Mouse (Mus musculus) forebrain, embryonic 12.5 days (tissue): Measurements from ENCODE around the gene Veph1. TPM values are rescaled to one million over a fixed set of nuclear protein-coding genes. Genes with fewer than 3 reads are reported as not detected.
"Not testable (repeated sequence)": the region's sequence is repeated elsewhere in the genome, so short reads cannot be mapped to it uniquely, and the experiment has no call there.

Experiments used
- ATAC-seq: fragments of 200-750 bp; cut with Nextera tagmentation; 2 replicates; pipeline ENCODE4 v1.8.0; 2017; ENCODE audit warnings: moderate TSS enrichment; ENCODE audit not compliant: low FRiP score
- H3K27ac ChIP-seq: fragments of 300-500 bp; sonication (generic); 2 replicates; pipeline ENCODE4 v1.5.1; 2016; ENCODE audit warnings: mild to moderate bottlenecking
- H3K27me3 ChIP-seq: fragments of 300-500 bp; sonication (generic); 2 replicates; pipeline ENCODE4 v1.6.1; 2016; ENCODE audit warnings: mild to moderate bottlenecking
- H3K36me3 ChIP-seq: fragments of 300-500 bp; sonication (generic); replicated peaks from 2 replicates; pipeline ENCODE4 v1.6.1; 2016; ENCODE audit warnings: mild to moderate bottlenecking
- H3K4me1 ChIP-seq: fragments of 300-500 bp; sonication (generic); 2 replicates; pipeline ENCODE4 v1.6.1; 2016
- H3K4me2 ChIP-seq: fragments of 300-500 bp; sonication (generic); 2 replicates; pipeline ENCODE4 v1.6.1; 2016; ENCODE audit warnings: mild to moderate bottlenecking, moderate library complexity
- H3K4me3 ChIP-seq: fragments of 300-500 bp; sonication (generic); replicated peaks from 2 replicates; pipeline ENCODE4 v1.5.1; 2016; ENCODE audit warnings: mild to moderate bottlenecking
- H3K9ac ChIP-seq: fragments of 300-500 bp; sonication (generic); 2 replicates; pipeline ENCODE4 v1.6.1; 2016; ENCODE audit warnings: mild to moderate bottlenecking
- H3K9me3 ChIP-seq: fragments of 300-500 bp; sonication (generic); 2 replicates; pipeline ENCODE4 v1.6.1; 2016
- WGBS: fragments of 180-500 bp; shearing (Covaris S2); methylation state at CpG from one replicate; pipeline ENCODE4 v1.1.7; 2016; 5-methylcytosine and 5-hydroxymethylcytosine counted together
- polyA plus RNA-seq: library from polyadenylated mRNA; unstranded; fragments of >200 nt; fragmentation: Nextera tagmentation; extraction: Ambion mirVana; gene quantifications from 2 replicates; pipeline ENCODE4 v1.2.1, GENCODE M21; 2016

Gene Veph1
- polyA plus RNA-seq, 1 experiment from 2014 or later, result 16.7 TPM

- H3K27ac ChIP-seq, result no peak overlapping the region
- WGBS, result 71% methylated on average over 3 of the region's 3 CpGs
- no peaks in the 10 kb centered on the region for H3K36me3 ChIP-seq
- ATAC-seq, result no peak
- H3K9ac ChIP-seq, result no peak overlapping the region
- H3K4me2 ChIP-seq, result peak overlapping the region; percentile 19
- no peak overlapping the region for H3K4me3 ChIP-seq
- H3K9me3 ChIP-seq, result no peaks in the 10 kb centered on the region
- H3K27me3 ChIP-seq, result no peaks in the 10 kb centered on the region
- peaks cover 23% of the 10 kb centered on the region for H3K4me1 ChIP-seq
Measured at GRCm38 (mm10) chr3:66294729-66295128, 1.9 kb downstream of the Veph1 start.

GRCm38 (mm10) chr3:66292356-66292946 is 4.2 kb downstream of the Veph1 start:
- 11% methylated on average over 20 of the region's 20 CpGs for WGBS
- H3K4me3 ChIP-seq, result peak overlapping the region; percentile 16; the same call in 1 of the 2 replicates
- no peaks in the 10 kb centered on the region for H3K9me3 ChIP-seq
- H3K4me2 ChIP-seq, result peak overlapping the region; percentile 44
- no peaks in the 10 kb centered on the region for H3K36me3 ChIP-seq
- ATAC-seq, result peak; percentile 65
- H3K27me3 ChIP-seq, result no peaks in the 10 kb centered on the region
- H3K27ac ChIP-seq, result no peak overlapping the region
- H3K9ac ChIP-seq, result no peak overlapping the region; the same call in 1 of the 2 replicates
- H3K4me1 ChIP-seq, result peaks cover 23% of the 10 kb centered on the region

- no peaks in the 10 kb centered on the region for H3K36me3 ChIP-seq
- 84% methylated on average over 4 of the region's 4 CpGs for WGBS
- no peaks in the 10 kb centered on the region for H3K9me3 ChIP-seq
- no peaks in the 10 kb centered on the region for H3K4me1 ChIP-seq
- no peak overlapping the region for H3K4me2 ChIP-seq
- ATAC-seq, result no peak
- no peaks in the 10 kb centered on the region for H3K27me3 ChIP-seq
- no peak overlapping the region for H3K9ac ChIP-seq
- H3K4me3 ChIP-seq, result no peak overlapping the region
- H3K27ac ChIP-seq, result no peak overlapping the region
Measured at GRCm38 (mm10) chr3:66263270-66263669, 33.4 kb downstream of the Veph1 start.

DNA sequence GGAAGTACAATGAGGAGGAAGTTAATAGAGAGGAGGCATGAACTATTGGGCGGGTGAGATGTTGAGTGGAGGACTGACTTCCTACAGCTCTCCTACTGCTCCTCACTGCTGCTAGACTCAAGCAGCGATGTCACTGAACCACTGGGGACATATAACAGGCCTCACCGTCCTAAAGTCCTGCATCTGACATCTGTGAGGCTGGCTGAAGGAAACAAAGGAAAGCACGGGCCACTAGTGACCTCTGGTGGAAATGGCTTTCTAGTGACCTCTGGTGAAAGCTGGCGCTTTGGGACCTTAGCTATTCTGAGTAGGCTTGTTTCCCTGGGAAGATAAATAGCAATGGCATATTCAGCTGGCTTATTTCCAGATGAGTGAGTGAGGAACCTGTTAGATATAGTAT is 34.3 kb downstream of the Veph1 start:
- no peaks in the 10 kb centered on the region for H3K9me3 ChIP-seq
- ATAC-seq, result no peak
- H3K4me2 ChIP-seq, result no peak overlapping the region
- H3K4me3 ChIP-seq, result no peak overlapping the region
- no peaks in the 10 kb centered on the region for H3K36me3 ChIP-seq
- H3K4me1 ChIP-seq, result no peaks in the 10 kb centered on the region
- H3K27me3 ChIP-seq, result no peaks in the 10 kb centered on the region
- no peak overlapping the region for H3K9ac ChIP-seq
- no peak overlapping the region for H3K27ac ChIP-seq
- 44% methylated on average over 5 of the region's 5 CpGs for WGBS

DNA sequence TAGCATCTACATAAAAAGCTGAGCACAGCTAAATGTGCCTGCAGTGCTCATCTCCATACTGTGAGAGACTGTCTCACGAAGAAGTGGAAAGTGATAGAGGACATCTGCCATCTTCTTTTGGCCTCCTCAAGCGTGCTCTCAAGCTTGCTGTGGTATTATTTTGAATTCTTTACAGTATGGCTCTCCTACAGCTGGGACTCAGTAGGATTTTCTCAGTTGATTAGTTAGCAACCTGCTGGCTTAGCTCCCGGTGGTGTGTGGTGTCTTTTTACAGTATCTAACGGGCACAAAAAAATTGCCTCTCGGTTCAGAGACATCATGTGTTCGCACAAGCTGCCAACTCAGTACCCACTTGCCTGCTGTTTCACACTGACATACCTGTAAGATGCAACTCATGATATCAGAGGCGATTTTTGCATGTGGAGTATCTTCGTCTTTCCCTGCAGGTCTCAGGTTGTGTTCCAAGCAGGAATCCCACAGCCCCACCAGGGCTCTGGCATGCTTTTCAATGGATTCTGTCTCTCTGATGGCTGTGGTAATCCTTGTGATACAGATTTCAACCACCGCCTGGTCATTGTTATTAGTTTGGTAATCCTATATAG is 42.0 kb downstream of the Veph1 start:
- ATAC-seq, result no peak
- Histone ChIP-seq H3K9me3 (no peaks in the 10 kb centered on the region), H3K27me3 (no peaks in the 10 kb centered on the region), H3K4me3 (no peak overlapping the region), H3K9ac (no peak overlapping the region), H3K4me2 (no peak overlapping the region), H3K4me1 (no peaks in the 10 kb centered on the region), H3K27ac (no peak overlapping the region), H3K36me3 (no peaks in the 10 kb centered on the region)
- 82% methylated on average over 9 of the region's 9 CpGs for WGBS

DNA sequence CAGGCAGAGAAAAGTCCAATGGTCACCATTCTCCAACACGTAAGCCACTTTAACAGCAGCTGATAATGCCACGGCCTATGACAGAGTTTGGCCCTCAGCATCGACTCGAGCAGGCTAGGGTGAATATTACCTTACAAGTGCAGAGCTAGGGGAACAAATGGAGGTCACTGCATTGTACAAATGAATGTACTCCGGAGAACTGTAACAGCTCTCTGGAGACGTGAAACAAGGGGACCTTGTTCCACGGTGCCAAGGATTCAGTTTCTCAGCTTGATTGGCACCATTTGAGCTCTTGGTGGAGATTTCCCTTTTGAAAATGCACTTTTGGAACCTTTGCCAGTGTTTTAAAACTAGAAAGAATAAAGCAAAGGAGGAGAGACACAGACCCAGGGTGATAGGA is 44.8 kb downstream of the Veph1 start:
- Histone ChIP-seq H3K4me2 (no peak overlapping the region), H3K4me3 (no peak overlapping the region), H3K4me1 (no peaks in the 10 kb centered on the region), H3K36me3 (no peaks in the 10 kb centered on the region), H3K27ac (0 out of 2 replicates have a peak overlapping the region, but pooled peaks have one; percentile 2), H3K27me3 (no peaks in the 10 kb centered on the region), H3K9me3 (no peaks in the 10 kb centered on the region), H3K9ac (no peak overlapping the region)
- WGBS, result 64% methylated on average over 7 of the region's 7 CpGs
- ATAC-seq, result no peak

DNA sequence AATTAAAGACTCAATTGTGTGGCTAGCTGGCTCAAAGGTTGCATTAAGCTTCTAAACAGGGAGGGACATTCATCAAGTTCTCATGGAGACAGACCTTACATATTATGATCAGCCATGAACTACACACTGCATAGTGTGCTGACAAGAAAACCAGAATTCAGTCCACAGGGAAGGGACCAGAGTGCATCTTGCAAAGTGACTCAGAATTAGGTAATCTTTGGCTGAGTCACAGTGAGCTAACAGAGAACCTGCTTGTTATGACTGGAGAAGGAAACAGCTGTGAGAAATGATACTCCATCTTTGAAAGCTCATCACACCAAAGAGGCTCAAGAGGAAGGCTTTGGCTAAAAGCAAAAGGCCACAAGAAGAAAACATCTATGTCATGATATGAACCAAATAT is 56.2 kb downstream of the Veph1 start:
- no peaks in the 10 kb centered on the region for H3K4me1 ChIP-seq
- H3K4me2 ChIP-seq, result no peak overlapping the region
- no peaks in the 10 kb centered on the region for H3K36me3 ChIP-seq
- no peak overlapping the region for H3K9ac ChIP-seq
- no peak overlapping the region for H3K4me3 ChIP-seq
- H3K27ac ChIP-seq, result no peak overlapping the region
- no peak for ATAC-seq
- H3K9me3 ChIP-seq, result no peaks in the 10 kb centered on the region
- H3K27me3 ChIP-seq, result no peaks in the 10 kb centered on the region

DNA sequence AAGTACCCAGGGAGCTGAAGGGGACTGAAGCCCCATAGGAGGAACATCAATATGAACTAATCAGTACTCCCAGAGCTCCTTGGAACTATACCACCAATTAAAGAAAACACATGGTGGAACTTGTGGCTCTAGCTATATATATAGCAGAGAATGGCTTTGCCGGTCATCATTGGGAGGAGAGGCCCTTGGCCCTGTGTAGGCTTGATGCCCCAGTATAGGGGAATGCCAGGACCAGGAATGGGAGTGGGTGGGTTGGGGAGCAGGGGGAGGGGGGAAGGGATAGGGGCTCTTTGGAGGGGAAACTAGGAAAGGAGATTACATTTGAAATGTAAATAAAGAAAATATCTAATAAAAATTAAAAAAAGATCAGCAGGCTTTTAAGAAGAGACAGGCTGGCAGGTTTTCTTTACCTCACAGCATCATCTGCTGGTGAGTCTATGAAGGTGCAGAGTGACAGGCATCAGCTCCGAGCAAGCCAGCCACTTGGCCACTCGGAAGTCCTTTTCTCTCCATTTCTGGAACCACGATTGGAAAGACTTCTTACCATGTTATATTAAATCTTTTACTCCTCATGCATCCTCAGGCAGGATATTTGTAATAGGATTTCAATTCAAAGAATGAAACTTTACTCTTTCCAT is 60.3 kb downstream of the Veph1 start:
- H3K9ac ChIP-seq, H3K4me3 ChIP-seq, H3K36me3 ChIP-seq, H3K27me3 ChIP-seq, H3K9me3 ChIP-seq, H3K4me2 ChIP-seq, H3K27ac ChIP-seq, ATAC-seq, H3K4me1 ChIP-seq: not testable (repeated sequence)
- 40% methylated on average over 4 of the region's 4 CpGs for WGBS

GRCm38 (mm10) chr3:66224931-66225537 is 71.6 kb downstream of the Veph1 start:
- H3K27me3 ChIP-seq, result peaks cover 4% of the 10 kb centered on the region; the same call in 1 of the 2 replicates
- WGBS, result 88% methylated on average over 15 of the region's 15 CpGs
- peaks cover 8% of the 10 kb centered on the region for H3K4me1 ChIP-seq
- no peak for ATAC-seq
- no peak overlapping the region for H3K27ac ChIP-seq
- H3K4me3 ChIP-seq, result no peak overlapping the region
- no peaks in the 10 kb centered on the region for H3K9me3 ChIP-seq
- 0 out of 2 replicates have a peak, but pooled peaks cover 3% of the 10 kb centered on the region for H3K36me3 ChIP-seq
- no peak overlapping the region for H3K4me2 ChIP-seq
- H3K9ac ChIP-seq, result no peak overlapping the region

GRCm38 (mm10) chr3:66221243-66221611 is 75.4 kb downstream of the Veph1 start:
- peak; percentile 55 for ATAC-seq
- Histone ChIP-seq H3K36me3 (0 out of 2 replicates have a peak, but pooled peaks cover 3% of the 10 kb centered on the region), H3K4me2 (peak overlapping the region; percentile 85), H3K27me3 (peaks cover 4% of the 10 kb centered on the region; the same call in 1 of the 2 replicates), H3K4me3 (peak overlapping the region; percentile 66), H3K4me1 (peaks cover 13% of the 10 kb centered on the region), H3K9ac (peak overlapping the region; percentile 84), H3K9me3 (no peaks in the 10 kb centered on the region), H3K27ac (peak overlapping the region; percentile 86)
- 2% methylated on average over 11 of the region's 11 CpGs for WGBS

- Histone ChIP-seq H3K4me3 (peak overlapping the region; percentile 66), H3K4me2 (peak overlapping the region; percentile 85), H3K9ac (peak overlapping the region; percentile 84), H3K9me3 (no peaks in the 10 kb centered on the region), H3K4me1 (peaks cover 13% of the 10 kb centered on the region), H3K27me3 (peaks cover 4% of the 10 kb centered on the region; the same call in 1 of the 2 replicates), H3K27ac (peak overlapping the region; percentile 86), H3K36me3 (0 out of 2 replicates have a peak, but pooled peaks cover 3% of the 10 kb centered on the region)
- peak; percentile 87 for ATAC-seq
- under 1% methylated on average over 54 of the region's 54 CpGs for WGBS
Measured at GRCm38 (mm10) chr3:66220554-66221242, 75.9 kb downstream of the Veph1 start.

DNA sequence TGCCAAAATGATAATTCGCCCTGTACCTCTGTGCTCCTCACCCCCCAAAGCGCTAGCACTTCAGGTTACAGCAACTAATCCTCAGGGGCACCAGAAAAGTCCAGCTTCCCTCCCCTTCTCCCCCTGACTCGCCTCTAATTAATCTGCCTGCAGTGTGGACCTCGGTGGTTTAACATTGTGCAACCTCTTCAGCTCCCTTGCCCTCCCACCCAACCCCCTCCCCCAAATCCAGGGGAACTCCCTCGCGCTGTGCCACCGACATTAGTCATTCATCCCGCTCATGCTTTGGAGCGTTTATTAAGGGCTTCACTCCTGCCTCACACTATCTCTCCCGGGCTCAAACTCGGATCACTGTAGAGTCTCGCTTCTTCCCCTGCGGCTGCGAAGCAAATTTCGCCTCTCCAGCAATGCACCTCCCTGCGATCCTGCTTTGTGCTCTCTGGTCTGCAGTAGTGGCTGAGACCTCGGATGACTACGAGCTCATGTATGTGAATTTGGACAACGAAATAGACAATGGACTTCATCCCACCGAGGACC is 76.9 kb downstream of the Veph1 start, which contains the start of gene Ptx3:
TSS of gene Ptx3 (plus strand) at position 256 of the 537 bp plus-strand sequence.
- Histone ChIP-seq H3K4me2 (peak within 1 kb of the TSS; percentile 85), H3K36me3 (0 out of 2 replicates have a peak, but pooled peaks cover 3% of the 10 kb centered on the region), H3K4me3 (peak within 1 kb of the TSS; percentile 66), H3K27ac (peak within 1 kb of the TSS; percentile 86), H3K27me3 (peaks cover 4% of the 10 kb centered on the region; the same call in 1 of the 2 replicates), H3K9ac (peak within 1 kb of the TSS; percentile 84), H3K4me1 (peaks cover 13% of the 10 kb centered on the region), H3K9me3 (no peaks in the 10 kb centered on the region)
- peak; percentile 41 for ATAC-seq
- WGBS, result under 1% methylated on average over 20 of the region's 20 CpGs
